In genomic region chr2:160954541-160954940, GRCm38 (mm10) we compare ENCODE assay signal across 29 mouse cellular contexts. TPM values are rescaled to one million over a fixed set of nuclear protein-coding genes. Genes with fewer than 3 reads are reported as not detected.
DNase-seq lines count a peak whose midpoint lies in the region; ATAC-seq and TF ChIP-seq lines count a peak whose summit lies in the region.
"Had no signal": no experiment of that assay in that cellular context is flagged by ENCODE, and none has a peak within 500 bp of the region (broad histone marks: within the 10 kb centered on the region; RNA-seq: fewer than 3 reads in every experiment).

No protein-coding gene starts in this region.

- H3K4me3 ChIP-seq in layer of hippocampus, adult 2 months: no peak overlapping the region
- H3K4me3 ChIP-seq: embryonic facial prominence, embryonic 13.5 days; embryonic facial prominence, embryonic 15.5 days; erythroblast, embryonic 14.5 days; forebrain, embryonic 10.5 days; forebrain, embryonic 12.5 days had no signal

- ATAC-seq in frontal cortex, adult (ENCODE audit: low TSS enrichment): peak; percentile 41; the same call in 1 of the 2 replicates
- ATAC-seq: activated CD4-positive, CD25-positive, alpha-beta regulatory T cell, adult 4 months; CD4-positive, CD25-positive, alpha-beta regulatory T cell, adult 4 months; forebrain, embryonic 14.5 days; forebrain, embryonic 16.5 days; Patski had no signal

- DNase-seq in frontal cortex, adult 2 months (ENCODE audit: extremely low spot score in 1 of 2, low spot score in 1 of 2): no peak
- DNase-seq in layer of hippocampus, adult 2 months (ENCODE audit: low spot score in 2 of 2): no peak
- DNase-seq in layer of hippocampus, postnatal 25 days (ENCODE audit: extremely low spot score in 1 of 2, low spot score in 1 of 2): no peak
- DNase-seq in right cerebral cortex, adult 18-20 months: peak; percentile 42
- DNase-seq in right cerebral cortex, postnatal 14 days: no peak
- no peak for DNase-seq in embryo, embryonic 10.5 days (ENCODE audit: low spot score)
- DNase-seq: adrenal gland, adult 8-10 months; adrenal gland, postnatal 14 days; adrenal gland, postnatal 36 days; B cell, adult 2 months; cerebellum, adult 11 months; cerebellum, adult 9-11 months; cerebellum, postnatal 36 days; embryo, embryonic 11 days had no signal

- TF ChIP-seq CTCF in layer of hippocampus, adult 2 months (conservative IDR thresholded peaks at IDR 0.05): no peak

- H3K27ac ChIP-seq in layer of hippocampus, adult 2 months: 0 out of 2 replicates have a peak overlapping the region, but pooled peaks have one; percentile 7
- H3K27ac ChIP-seq: embryonic facial prominence, embryonic 15.5 days; forebrain, embryonic 10.5 days; forebrain, embryonic 12.5 days had no signal

RNA-seq across cellular contexts. Expression of gene Emilin3, which starts 42.4 kb away (rescaled TPM):
- 0.17 and 0.26 TPM in 2 replicates for polyA plus RNA-seq in frontal cortex, adult 2 months (2012; rRNA removed)
- under 1 TPM; 0.28 to 0.29 TPM for total RNA-seq in layer of hippocampus, adult 2 months (2021)
- under 1 TPM; 0.12 to 0.14 TPM for total RNA-seq in layer of hippocampus, postnatal 25 days (2021)
- total RNA-seq: adrenal gland, adult 18-20 months; adrenal gland, adult 8-10 months; adrenal gland, postnatal 36 days; CH12.LX; common myeloid progenitor, adult 5-6 weeks had no signal
- polyA plus RNA-seq: activated CD4-positive, CD25-positive, alpha-beta regulatory T cell, adult 4 months; CD4-positive, CD25-positive, alpha-beta regulatory T cell, adult 4 months; erythroblast, embryonic 14.5 days; G1E; Patski had no signal
